Mouse (Mus musculus) brown adipose tissue, adult 24 weeks (tissue): ENCODE measurements around the gene Cpt1c. TPM values are rescaled to one million over a fixed set of nuclear protein-coding genes. Genes with fewer than 3 reads are reported as not detected.

Source experiments
- H3K27ac ChIP-seq: fragments of 200-500 bp; replicated peaks from 2 replicates; pipeline ENCODE4 v1.5.1; 2012; ENCODE audit warnings: low read depth, mild to moderate bottlenecking, low read length
- H3K4me1 ChIP-seq: fragments of 200-500 bp; 2 replicates; pipeline ENCODE4 v1.6.1; 2012; ENCODE audit warnings: low read length, mixed read lengths; ENCODE audit not compliant: control insufficient read depth, insufficient read depth, insufficient read length
- H3K4me3 ChIP-seq: fragments of 200-500 bp; 2 replicates; pipeline ENCODE4 v1.5.1; 2012; ENCODE audit warnings: low read depth, mild to moderate bottlenecking, low read length, moderate library complexity; ENCODE audit not compliant: insufficient read depth
- polyA plus RNA-seq: library from polyadenylated mRNA; stranded (reverse); fragments of >200 nt; gene quantifications from 2 replicates; pipeline ENCODE4 v1.2.4, GENCODE M21; 2012; ENCODE audit not compliant: missing spikeins, insufficient read depth, insufficient read length

Gene Cpt1c
- polyA plus RNA-seq, 1 experiment = 0.75 TPM

DNA sequence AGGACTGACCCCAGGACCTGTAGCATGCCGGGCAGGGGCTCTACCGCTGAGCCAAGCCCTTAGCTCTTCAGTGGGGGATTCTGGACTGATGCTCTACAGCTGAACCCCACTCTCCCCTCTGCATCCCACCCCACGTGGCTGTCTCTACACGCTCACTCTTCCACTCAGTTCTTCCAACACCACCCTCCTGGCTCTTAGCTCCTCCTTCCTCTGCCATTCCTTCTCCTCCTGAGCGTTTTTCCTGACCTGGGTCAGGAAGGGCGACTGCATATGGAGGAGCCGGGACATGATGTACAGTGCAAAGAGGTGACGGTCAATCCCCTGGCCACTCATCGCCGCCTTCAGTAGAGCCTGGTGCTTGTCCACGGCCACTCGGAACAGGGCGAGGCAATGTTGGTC, 14.1 kb downstream of the Cpt1c start:
- Histone ChIP-seq H3K4me1 (no peaks in the 10 kb centered on the region), H3K27ac (no peak overlapping the region), H3K4me3 (no peak overlapping the region)

DNA sequence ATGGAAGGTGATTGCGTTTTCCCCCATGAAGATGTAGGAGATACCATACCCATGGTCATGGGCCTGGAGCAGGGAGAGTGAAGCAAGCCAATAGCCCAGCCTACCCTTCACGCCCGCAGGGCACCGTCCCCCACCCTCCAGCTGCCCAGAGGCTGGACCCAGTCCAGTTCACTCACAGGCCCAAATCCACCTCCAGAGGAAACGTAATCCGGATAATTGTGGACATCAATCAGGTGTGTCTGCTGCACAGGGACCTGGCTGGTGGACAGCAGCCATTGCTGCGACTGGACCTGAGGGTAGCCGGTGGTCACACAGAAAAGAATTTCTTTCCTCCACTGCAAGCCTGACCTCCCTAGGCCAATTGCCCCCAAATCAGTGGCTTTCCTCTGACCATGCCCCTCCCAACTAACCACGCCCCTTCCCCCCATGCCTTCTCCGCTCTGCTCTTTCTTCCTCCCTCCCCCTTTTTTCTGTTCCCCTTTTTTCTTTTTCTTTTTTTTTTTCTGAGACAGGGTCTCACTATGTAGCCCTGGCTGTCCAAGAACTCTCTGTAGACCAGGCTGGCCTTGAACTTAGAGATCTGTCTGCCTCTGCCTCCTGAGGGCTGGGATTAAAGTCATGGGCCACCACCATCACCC, 14.7 kb downstream of the Cpt1c start:
- Histone ChIP-seq H3K4me1 (no peaks in the 10 kb centered on the region), H3K4me3 (no peak overlapping the region), H3K27ac (no peak overlapping the region)

DNA sequence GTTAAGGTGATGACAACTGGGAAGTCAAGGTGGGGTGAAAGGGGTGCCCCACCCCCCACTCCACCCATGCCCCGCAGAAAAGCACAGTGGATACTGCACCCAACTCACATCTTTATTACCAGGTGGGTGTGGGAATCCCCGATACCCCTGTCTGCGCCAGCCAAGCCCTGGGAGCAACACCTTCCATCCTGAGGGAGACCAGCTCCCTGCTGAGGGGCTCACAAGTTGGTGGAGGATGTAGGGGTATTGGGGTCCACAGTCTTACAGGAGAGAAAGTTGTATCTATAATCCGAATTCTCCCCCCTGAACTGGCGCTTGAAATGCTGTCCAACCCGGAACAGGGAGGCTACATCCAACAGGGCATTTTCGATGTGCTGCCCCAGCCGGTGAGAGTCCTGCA, 15.4 kb downstream of the Cpt1c start:
- Histone ChIP-seq H3K4me1 (no peaks in the 10 kb centered on the region), H3K4me3 (no peak overlapping the region), H3K27ac (no peak overlapping the region)

DNA sequence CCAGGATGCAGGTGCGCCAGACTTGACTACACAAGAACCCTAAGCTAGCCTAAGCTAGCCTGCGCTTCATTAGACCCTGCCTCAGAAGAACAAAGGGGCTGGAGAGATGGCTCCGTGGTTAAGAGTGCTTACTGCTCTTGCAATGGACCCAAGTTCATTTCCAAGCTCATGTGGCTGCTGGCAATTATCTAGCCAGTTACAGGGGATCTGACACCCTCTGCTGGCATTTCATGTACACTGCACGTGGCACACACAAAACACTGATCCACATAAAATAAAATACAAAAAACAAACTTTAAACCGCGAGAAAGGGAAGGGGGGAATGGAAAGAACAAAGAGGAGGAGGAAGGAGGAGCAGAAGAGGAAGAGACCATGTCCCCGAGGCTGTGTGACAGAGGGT, 16.4 kb downstream of the Cpt1c start:
- no peak overlapping the region for H3K4me3 ChIP-seq
- H3K4me1 ChIP-seq = no peaks in the 10 kb centered on the region
- no peak overlapping the region for H3K27ac ChIP-seq

- no peak overlapping the region for H3K4me3 ChIP-seq
- H3K4me1 ChIP-seq = no peaks in the 10 kb centered on the region
- H3K27ac ChIP-seq = no peak overlapping the region
Measured at GRCm38 (mm10) chr7:44957183-44957835, 17.3 kb downstream of the Cpt1c start.

DNA sequence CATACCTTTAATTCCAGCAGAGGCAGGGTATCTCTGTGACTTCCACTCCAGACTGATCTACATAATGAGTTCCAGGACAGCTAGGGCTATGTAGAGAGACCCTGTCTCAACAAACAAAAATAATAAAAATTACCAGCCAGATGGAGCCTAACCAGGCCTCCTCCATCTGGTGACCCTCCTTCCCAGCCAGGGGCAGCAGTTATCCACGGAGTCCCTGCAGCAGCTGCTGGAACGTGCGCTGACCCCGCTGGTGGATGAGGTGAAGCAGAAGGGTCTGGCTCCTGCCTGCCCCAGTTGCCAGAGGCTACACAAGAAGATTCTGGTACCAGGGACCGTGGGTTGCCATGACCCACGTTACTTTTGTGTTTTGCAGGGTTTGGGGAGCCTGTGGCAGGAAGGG, 18.4 kb downstream of the Cpt1c start:
- no peak overlapping the region for H3K27ac ChIP-seq
- H3K4me1 ChIP-seq = no peaks in the 10 kb centered on the region

DNA sequence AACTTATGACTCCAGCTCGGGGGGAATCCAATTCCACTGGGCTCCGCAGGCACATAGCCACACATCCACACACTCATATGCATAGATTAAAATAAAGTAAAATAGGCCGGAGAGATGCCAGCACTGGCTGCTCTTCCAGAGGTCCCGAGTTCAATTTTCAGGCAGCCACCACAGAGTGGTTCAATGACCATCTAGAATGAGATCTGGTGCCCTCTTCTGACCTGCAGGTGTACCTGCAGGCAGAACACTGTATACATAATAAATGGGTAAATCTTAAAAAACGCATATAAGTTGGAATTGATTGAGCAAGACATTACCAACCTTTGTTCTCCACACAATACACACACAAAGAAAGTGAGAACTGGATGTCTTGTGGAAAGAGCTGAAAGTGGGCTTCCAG, 19.0 kb downstream of the Cpt1c start:
- no peaks in the 10 kb centered on the region for H3K4me1 ChIP-seq

More for the DNA sequence above, 18.4 kb downstream of the Cpt1c start:
- H3K4me3 ChIP-seq = no peak overlapping the region

GRCm38 (mm10) chr7:44954091-44954885, 20.4 kb downstream of the Cpt1c start:
- H3K4me1 ChIP-seq = no peaks in the 10 kb centered on the region
- H3K4me3 ChIP-seq = no peak overlapping the region
- no peak overlapping the region for H3K27ac ChIP-seq

More for the DNA sequence above, 19.0 kb downstream of the Cpt1c start:
- Histone ChIP-seq H3K27ac (no peak overlapping the region), H3K4me3 (no peak overlapping the region)

- H3K27ac ChIP-seq = no peak overlapping the region
- no peaks in the 10 kb centered on the region for H3K4me1 ChIP-seq
- H3K4me3 ChIP-seq = no peak overlapping the region
Measured at GRCm38 (mm10) chr7:44953561-44953960, 21.1 kb downstream of the Cpt1c start.

- no peaks in the 10 kb centered on the region for H3K4me1 ChIP-seq
- H3K27ac ChIP-seq = 0 out of 2 replicates have a peak overlapping the region, but pooled peaks have one; percentile 5
- H3K4me3 ChIP-seq = peak overlapping the region; percentile 86
Measured at GRCm38 (mm10) chr7:44952611-44953306, 21.9 kb downstream of the Cpt1c start.

DNA sequence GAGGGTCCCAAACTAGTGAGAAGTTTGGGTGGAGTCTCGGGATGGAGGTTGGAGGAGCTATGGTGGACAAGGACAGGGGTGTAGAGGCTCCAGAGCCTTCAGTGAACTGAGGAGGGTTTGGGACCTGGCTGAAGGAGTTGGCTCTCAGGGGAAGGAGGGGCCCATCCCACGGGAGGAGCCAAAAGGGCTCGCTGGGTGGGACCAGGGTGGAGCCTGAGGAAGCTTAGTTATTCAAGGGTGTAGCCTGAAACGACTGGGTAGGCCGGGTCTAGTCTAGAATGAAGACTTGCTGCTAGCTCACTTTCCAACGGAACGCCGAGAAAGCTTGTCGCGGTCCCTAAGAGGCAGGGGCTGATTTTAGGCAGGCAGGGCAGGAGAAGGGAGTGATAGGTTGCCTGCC, 22.7 kb downstream of the Cpt1c start:
- H3K27ac ChIP-seq = 0 out of 2 replicates have a peak overlapping the region, but pooled peaks have one; percentile 12
- peak overlapping the region; percentile 86 for H3K4me3 ChIP-seq
- no peaks in the 10 kb centered on the region for H3K4me1 ChIP-seq

DNA sequence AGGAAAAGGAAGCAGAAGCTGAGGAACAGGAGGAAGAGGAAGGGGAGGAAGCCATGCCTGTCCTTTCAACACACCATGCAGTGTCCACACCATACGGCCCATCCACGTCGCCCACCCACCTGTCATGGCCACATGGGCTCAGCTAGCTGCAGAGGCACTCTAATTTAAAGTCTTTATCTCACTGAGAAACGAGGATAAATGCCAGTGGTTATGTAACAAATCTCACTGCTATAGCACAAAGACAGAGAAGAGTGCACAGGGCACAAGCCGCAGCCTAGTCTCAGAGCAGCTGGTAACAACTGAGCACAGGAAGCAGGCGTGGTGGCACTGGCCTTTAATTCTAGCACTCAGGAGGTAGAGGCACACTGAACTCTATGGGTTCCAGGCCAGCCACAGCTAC, 24.7 kb downstream of the Cpt1c start:
- Histone ChIP-seq H3K4me1 (no peaks in the 10 kb centered on the region), H3K27ac (no peak overlapping the region), H3K4me3 (no peak overlapping the region)

DNA sequence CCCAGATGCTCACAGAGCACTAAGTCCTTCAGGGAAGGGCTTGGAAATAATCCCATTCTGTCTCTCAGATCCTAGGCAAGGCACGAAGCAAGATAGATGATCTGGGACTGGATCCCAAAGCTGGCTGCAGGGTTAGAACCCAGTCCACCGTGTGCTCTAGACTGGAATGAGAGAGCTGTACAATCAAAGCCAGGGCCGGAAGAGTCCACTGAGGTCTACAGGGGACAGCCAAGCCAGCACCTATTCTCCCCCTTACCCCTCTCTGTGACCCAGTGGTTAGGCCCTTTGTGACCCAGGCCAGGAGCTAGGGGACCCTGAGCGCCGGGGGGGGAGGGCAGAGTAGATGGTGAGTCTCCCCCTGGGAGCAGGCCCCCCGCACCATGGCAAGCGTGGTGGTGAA, 31.7 kb downstream of the Cpt1c start, which contains the start of gene Tsks:
TSS of gene Tsks (plus strand) at position 301 of the 400 bp plus-strand sequence.
- Histone ChIP-seq H3K27ac (no peak within 1 kb of the TSS), H3K4me1 (no peaks in the 10 kb centered on the region), H3K4me3 (no peak within 1 kb of the TSS)

DNA sequence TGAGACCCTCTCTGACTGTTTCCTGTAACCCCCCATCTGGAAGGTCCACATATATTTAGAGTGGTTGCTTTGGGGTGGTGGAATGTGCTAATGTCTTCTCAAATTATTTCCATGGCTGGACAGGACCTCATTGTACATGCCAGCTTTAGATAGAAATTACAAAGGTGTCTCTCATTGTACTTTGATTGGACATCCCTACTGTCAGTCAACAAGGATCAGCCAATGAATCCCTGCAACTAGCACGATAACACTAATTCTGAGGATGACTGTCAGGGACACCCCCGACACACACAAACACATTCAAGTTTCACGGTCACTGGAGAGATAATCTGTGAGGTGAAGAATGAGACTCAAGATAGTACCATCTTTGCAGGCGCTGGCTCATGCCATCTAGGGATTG, 36.0 kb downstream of the Cpt1c start:
- no peaks in the 10 kb centered on the region for H3K4me1 ChIP-seq
- H3K27ac ChIP-seq = no peak overlapping the region
- H3K4me3 ChIP-seq = no peak overlapping the region
